Mouse (Mus musculus) bone marrow macrophage, adult 2 months (primary cell): ENCODE results near the gene Prop1.

Source experiments
- CTCF ChIP-seq: IDR thresholded peaks from 2 replicates; pipeline ENCODE4 v1.5.1; 2012; ENCODE audit warnings: low read depth, mild to moderate bottlenecking, low read length, moderate library complexity
- POLR2A ChIP-seq: IDR thresholded peaks from 2 replicates; pipeline ENCODE4 v1.6.1; 2012; ENCODE audit warnings: mild to moderate bottlenecking, low read depth, low read length, borderline replicate concordance

GRCm38 (mm10) chr11:50913301-50913700 is 40.3 kb downstream of the Prop1 start:
- TF ChIP-seq CTCF (no peak), POLR2A (no peak)
